Mouse (Mus musculus) ovary, postnatal 10 days (tissue): ENCODE data around the gene E130208F15Rik.

Experiments
- DNase-seq: peaks from one replicate; pipeline ENCODE4 v3.0.0; 2022; ENCODE audit warnings: low spot score

Gene E130208F15Rik

GRCm38 (mm10) chr7:30308076-30309005, 13.2 kb upstream of the E130208F15Rik start, which contains the start of gene Alkbh6:
Gene Alkbh6 (plus strand): TSS chr7:30308717.
- peak; percentile 69 for DNase-seq

GRCm38 (mm10) chr7:30309395-30310129, 12.0 kb upstream of the E130208F15Rik start:
- no peak for DNase-seq

DNA sequence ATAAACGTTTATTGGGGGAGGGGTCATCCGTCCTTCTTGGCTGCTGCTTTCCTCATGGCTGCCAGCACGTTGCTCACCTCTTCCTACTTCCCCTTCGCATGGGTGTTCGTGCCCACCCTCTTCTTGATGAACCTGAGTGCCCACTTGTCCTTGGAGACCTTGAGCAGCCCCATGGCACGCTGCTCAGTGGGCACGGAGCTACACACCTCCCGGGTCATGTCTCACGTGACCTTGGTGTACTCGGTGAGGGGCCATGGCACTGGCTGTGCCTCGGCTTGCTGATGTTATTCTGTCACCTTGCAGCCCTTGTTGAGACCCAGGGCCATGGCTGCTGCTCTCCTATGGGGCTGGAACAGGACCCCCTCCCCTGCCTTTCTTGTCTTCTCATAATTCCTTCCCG, 11.4 kb upstream of the E130208F15Rik start:
- no peak for DNase-seq

GRCm38 (mm10) chr7:30313666-30314320, 7.7 kb upstream of the E130208F15Rik start:
- DNase-seq: no peak

DNA sequence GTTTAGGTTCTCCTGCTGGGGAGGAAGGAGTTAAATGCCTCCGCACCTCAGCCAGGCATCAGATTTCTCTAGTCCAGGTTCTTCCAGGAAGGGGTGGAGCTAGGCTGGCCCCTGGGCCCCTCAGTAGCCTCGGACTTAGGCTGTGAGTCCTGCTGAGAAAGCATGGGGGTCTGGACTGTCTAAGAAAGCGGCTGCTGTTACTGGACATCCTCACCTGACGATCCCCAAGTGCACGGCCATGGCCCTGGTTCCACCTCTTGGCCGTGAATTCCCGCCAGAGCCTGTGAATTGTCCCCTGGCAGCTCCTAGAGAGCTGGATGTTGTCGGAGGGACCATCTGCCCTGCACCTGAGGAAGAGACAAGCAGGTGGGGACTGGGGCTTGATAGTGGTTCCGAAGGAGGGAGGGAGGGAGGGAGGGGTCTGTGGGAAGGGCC, 6.8 kb upstream of the E130208F15Rik start, which contains the start of gene Syne4:
Gene Syne4 (plus strand): TSS at position 87 of the 435 bp plus-strand sequence.
- no peak for DNase-seq

DNA sequence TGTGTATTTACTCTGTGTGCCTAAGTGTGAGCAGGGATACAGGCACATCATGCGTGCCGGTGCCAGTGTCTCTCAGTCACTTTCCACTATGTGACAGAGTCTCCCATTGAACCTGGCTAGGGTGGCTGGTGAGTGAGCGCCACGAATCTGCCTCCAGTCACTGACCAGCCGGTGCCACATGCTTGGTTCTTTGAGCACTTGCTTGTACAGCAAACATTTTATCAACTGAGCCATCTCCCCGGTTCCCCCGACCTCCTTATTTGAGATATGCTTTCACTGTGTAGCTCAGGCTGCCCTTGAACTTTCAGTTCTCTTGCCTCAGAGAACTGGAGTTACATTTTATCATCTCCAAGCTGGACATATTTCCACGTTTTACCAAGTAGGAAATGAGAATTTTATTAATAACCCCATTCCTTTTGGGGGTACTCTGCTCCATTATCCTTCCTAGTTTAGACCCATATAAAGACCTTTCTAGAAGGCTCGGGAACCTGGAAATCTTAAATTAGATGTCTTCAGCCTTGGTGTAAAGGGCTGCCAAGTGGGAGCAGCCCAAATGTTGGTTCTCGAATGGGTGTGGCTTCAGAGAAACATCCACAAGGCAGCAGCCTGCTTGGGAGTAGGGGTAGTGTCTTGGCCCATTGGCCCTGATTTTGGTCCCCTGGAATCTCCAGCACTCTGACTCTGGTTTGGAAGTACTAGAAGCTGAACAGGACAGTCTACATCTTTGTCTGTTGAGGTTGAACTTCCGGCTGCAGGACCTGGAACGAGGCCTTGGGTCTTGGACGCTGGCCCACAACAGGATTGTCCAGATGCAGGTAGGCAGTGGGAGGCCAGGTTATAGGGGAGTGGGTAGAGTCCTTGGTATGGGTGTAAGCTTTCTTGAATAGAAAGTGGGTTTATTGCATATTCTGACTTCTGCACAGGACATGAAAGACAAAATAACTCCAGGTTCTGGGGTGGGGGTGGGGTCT, 5.7 kb upstream of the E130208F15Rik start:
- DNase-seq: no peak

- no peak for DNase-seq
Measured at GRCm38 (mm10) chr7:30318142-30318541, 3.4 kb upstream of the E130208F15Rik start.

- no peak for DNase-seq
Measured at GRCm38 (mm10) chr7:30320946-30321345, 594 bp upstream of the E130208F15Rik start.

DNA sequence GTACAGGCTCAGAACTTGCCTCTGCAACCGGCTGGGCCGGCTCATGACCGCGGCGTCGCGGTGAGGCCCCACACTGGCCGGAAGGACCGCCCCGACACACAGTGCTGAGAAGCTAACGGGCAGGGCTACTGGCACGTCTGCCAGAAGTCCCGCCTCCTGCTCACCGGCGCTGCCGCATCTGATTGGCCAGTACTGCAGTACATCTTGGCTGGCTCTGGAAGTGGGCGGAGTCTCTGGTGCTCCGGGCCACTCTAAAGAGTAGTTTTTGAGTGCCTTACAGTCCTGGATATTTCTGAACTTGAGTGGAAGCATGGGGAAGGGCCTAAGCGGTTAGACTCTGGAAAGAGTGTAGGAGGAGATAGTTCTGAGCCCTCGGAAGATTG, 736 bp downstream of the E130208F15Rik start:
- DNase-seq: peak; percentile 94

- DNase-seq: no peak
Measured at GRCm38 (mm10) chr7:30322865-30323264, 1.3 kb downstream of the E130208F15Rik start.

DNA sequence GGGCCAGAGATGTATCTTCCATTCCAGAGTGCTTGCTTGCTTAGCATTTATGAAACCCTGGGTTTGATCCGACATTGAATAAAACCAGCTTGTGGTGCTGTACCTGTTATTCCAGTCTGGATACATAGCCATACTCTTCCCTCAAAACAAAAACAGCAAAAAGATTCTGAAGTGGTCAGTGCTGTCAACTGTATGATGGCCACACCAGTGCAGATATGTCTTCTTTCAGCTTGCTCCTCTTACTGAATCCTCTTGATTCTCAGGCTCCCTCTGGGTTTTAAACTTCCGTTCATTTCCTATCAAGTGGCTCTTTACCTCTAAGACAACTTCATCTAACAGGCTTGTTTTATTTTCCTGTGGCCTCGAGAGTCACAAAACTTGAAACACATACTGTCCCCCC, 2.3 kb downstream of the E130208F15Rik start, which contains the start of gene Sdhaf1:
Gene Sdhaf1 (minus strand): TSS at position 101 of the 400 bp plus-strand sequence.
- DNase-seq: no peak

GRCm38 (mm10) chr7:30324300-30324944, 2.9 kb downstream of the E130208F15Rik start:
- no peak for DNase-seq

- DNase-seq: no peak
Measured at GRCm38 (mm10) chr7:30325364-30325763, 3.8 kb downstream of the E130208F15Rik start.

GRCm38 (mm10) chr7:30326427-30326826, 4.9 kb downstream of the E130208F15Rik start:
- DNase-seq: no peak

DNA sequence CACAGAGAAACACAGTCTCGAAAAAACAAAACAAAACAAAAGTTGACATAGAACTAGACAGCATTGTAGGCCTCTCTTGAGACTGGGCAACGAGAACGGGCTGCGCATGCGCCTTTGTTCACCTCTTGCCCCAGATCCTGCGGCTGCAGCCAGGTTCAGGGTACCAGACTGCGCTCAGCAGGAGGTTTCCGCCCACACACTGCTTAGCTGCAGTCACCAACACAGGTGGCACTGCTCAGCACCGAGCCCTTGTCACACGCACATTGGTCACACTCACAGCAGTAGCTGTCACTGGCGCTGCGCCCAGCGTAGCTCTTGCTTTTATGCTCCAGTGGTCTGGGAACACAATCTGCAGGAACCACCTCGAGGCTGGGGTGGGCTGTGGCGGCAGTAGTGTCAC, 5.6 kb downstream of the E130208F15Rik start:
- DNase-seq: no peak

- no peak for DNase-seq
Measured at GRCm38 (mm10) chr7:30328379-30328778, 6.8 kb downstream of the E130208F15Rik start.

DNA sequence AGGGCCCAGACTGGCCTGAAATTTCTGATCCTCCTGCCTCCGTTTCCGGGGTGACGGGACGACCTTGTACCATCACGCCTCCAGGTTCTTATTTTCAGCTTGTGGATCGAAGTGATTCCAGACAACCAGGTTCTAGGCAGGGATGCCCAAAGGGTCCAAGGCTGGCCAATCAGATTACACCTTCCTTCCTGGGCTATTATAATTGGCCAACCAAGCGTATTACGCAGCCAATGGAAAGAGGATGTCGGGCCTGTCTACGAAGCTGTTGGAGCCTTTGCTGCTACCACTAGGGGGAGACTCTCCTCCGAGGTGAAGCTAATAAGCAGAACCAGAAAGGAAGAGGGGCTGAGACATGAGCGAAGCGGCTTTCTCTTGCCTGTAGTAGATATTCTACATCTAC, 10.3 kb downstream of the E130208F15Rik start:
- no peak for DNase-seq

- no peak for DNase-seq
Measured at GRCm38 (mm10) chr7:30332622-30333259, 11.2 kb downstream of the E130208F15Rik start.

- no peak for DNase-seq
Measured at GRCm38 (mm10) chr7:30333436-30333835, 11.9 kb downstream of the E130208F15Rik start.

DNA sequence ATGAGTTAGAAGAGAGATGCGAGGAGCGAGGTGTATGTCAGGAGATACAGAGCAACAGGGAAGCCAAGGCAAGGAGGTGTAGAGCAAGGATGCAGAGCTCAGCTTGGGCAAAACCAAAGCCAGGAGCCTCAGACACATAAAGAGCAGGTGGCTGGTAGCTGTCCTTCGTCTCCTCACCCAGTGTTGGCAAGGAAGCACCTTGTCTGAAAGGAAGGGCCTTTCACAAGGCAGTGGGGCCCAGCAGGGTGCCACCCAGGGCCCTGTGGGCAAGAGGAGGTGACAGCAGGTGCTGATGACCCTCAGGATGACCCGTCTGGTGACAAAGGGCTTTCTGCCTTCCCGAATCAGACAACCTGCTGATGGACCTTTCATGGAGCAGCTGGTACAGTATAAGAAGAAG, 13.0 kb downstream of the E130208F15Rik start:
- no peak for DNase-seq
